Mouse (Mus musculus) neural tube, embryonic 15.5 days (tissue): ENCODE measurements around the gene Ube2q2. TPM values are rescaled to one million over a fixed set of nuclear protein-coding genes. Genes with fewer than 3 reads are reported as not detected.

ENCODE experiments used
- polyA plus RNA-seq: library from polyadenylated mRNA; unstranded; fragments of >200 nt; fragmentation: Nextera tagmentation; extraction: Ambion mirVana; gene quantifications from 2 replicates; pipeline ENCODE4 v1.2.1, GENCODE M21; 2015

The Ube2q2 gene
- polyA plus RNA-seq, 1 experiment from 2014 or later: 43.3 TPM

Other genes with a start within 250 kb of the Ube2q2 start
- 2.0 and 2.1 TPM in 2 replicates for gene Hykk, start 231.6 kb upstream of the Ube2q2 start, polyA plus RNA-seq
- gene Psma4, start 198.1 kb upstream of the Ube2q2 start, polyA plus RNA-seq: 268 and 283 TPM in 2 replicates
- gene AY074887, start 197.9 kb upstream of the Ube2q2 start, polyA plus RNA-seq: 0.57 and 0.97 TPM in 2 replicates
- gene Chrna5, start 168.0 kb upstream of the Ube2q2 start, polyA plus RNA-seq: 3.7 and 3.9 TPM in 2 replicates
- 17.7 and 18.1 TPM in 2 replicates for gene Chrna3, start 122.3 kb upstream of the Ube2q2 start, polyA plus RNA-seq
- 0.77 and 1.9 TPM in 2 replicates for gene Chrnb4, start 100.1 kb upstream of the Ube2q2 start, polyA plus RNA-seq
- gene Fbxo22, start 60.1 kb downstream of the Ube2q2 start, polyA plus RNA-seq: 78.8 and 80.1 TPM in 2 replicates
- gene Nrg4, start 178.0 kb downstream of the Ube2q2 start, polyA plus RNA-seq: 1.4 TPM in 2 replicates
- gene Tmem266, start 178.1 kb downstream of the Ube2q2 start, polyA plus RNA-seq: 5.0 and 5.4 TPM in 2 replicates